Mouse (Mus musculus) cerebellum, adult 11-12 months (tissue): ENCODE measurements around the gene C1ql2.

Experiments
- DNase-seq: peaks from one replicate; pipeline ENCODE4 v3.0.0; 2022

The C1ql2 gene

DNA sequence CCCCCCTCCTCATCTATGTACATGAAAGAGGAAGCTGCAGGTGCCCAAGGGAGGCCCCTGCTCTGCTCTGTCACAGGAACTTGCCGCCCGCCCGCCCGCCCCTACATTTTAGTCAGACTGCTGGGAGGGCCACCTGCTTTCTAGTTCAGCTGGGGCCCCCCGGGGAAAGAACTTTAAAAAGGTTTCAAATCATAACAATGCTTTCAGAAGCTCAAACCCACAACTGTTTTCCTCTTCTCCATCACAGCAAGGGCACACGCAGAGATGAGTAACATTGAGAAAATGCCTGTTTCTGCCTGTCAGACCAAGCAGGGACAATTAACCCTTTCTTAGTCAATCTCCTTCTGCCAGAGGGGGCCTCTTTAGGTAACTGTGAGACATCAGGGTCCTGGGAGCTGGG, 49.4 kb downstream of the C1ql2 start:
- DNase-seq: no peak

DNA sequence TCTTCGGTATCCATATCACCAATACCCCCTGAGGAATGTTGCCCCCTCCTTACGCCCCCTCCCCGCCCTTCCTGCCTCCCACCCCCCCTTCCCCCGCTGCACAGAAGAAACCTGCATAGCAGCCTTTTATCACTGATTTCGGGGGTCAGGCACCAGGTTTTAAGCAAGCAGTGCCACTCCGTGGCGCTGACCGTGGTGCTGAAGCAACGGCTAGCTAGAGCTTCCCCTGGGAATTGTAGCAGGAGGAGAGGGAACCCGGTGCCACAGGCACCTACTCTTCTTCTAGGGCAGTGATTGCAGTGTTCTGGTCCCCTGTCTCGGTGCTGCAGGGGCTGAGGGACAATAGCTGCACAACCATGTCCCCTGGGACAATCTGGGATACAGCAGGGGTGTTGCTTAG, 50.0 kb downstream of the C1ql2 start:
- DNase-seq: no peak
